Mouse (Mus musculus) CH12.LX (cell line): ENCODE data around the gene Tpcn1. TPM values are rescaled to one million over a fixed set of nuclear protein-coding genes. Genes with fewer than 3 reads are reported as not detected.

Experiments used
- DNase-seq: peaks from one replicate; pipeline ENCODE4 v3.0.0-alpha.2; 2013; ENCODE audit errors: extremely low read depth
- H3K27ac ChIP-seq: 2 replicates; pipeline ENCODE4 v1.5.1; 2012; ENCODE audit warnings: low read depth, mild to moderate bottlenecking, control low read depth, moderate library complexity; ENCODE audit not compliant: insufficient read depth
- H3K27me3 ChIP-seq: replicated peaks from 2 replicates; pipeline ENCODE3; 2012; ENCODE audit warnings: inconsistent platforms
- H3K36me3 ChIP-seq, 2 experiments: replicated peaks in 1 of 2; 2 replicates each; pipeline versions ENCODE3 to v1.6.1; 2012; ENCODE audit warnings: inconsistent platforms in 1 of 2, low read length in 1 of 2, mild to moderate bottlenecking in 1 of 2, mixed read lengths in 1 of 2, moderate library complexity in 1 of 2; ENCODE audit not compliant: control insufficient read depth in 1 of 2, insufficient read depth in 1 of 2
- H3K4me1 ChIP-seq, 2 experiments: 2 replicates each; pipeline ENCODE4 v1.6.1; 2012; ENCODE audit warnings: inconsistent platforms in 1 of 2, moderate library complexity in 1 of 2; ENCODE audit not compliant: insufficient read depth in 2 of 2, control insufficient read depth in 1 of 2
- H3K4me2 ChIP-seq: 2 replicates; pipeline ENCODE4 v1.6.1; 2012; ENCODE audit warnings: low read depth, mild to moderate bottlenecking, control low read depth; ENCODE audit not compliant: poor library complexity, insufficient read depth, severe bottlenecking
- H3K4me3 ChIP-seq, 3 experiments: fragments of 150-350 bp in 1 of 3; sonication (generic) in 1 of 3; replicated peaks in 1 of 3; 2 replicates each; pipeline versions ENCODE3 to v1.5.1; 2011 to 2012; ENCODE audit warnings: low read depth in 2 of 3, low read length in 2 of 3, mild to moderate bottlenecking in 2 of 3, moderate library complexity in 2 of 3, control low read depth in 1 of 3, improper control_type of control experiment in 1 of 3, inconsistent platforms in 1 of 3, mixed read lengths in 1 of 3; ENCODE audit not compliant: poor library complexity in 1 of 3
- H3K79me2 ChIP-seq: replicated peaks from 2 replicates; pipeline ENCODE4 v1.6.1; 2012; ENCODE audit warnings: mild to moderate bottlenecking, moderate library complexity; ENCODE audit not compliant: control insufficient read depth, poor library complexity, insufficient read depth, severe bottlenecking; ENCODE audit errors: extremely low read depth
- H3K9ac ChIP-seq: 2 replicates; pipeline ENCODE4 v1.6.1; 2012; ENCODE audit warnings: low read depth, mild to moderate bottlenecking, control low read depth, moderate library complexity; ENCODE audit not compliant: insufficient read depth
- H3K9me3 ChIP-seq: replicated peaks from 2 replicates; pipeline ENCODE3; 2012; ENCODE audit warnings: low read length, inconsistent platforms, mixed read lengths
- CHD1 ChIP-seq: IDR thresholded peaks from 2 replicates; pipeline ENCODE4 v1.6.1; 2012; ENCODE audit warnings: low read depth, low read length, improper control_type of control experiment, inconsistent platforms
- CHD2 ChIP-seq: IDR thresholded peaks from 2 replicates; pipeline ENCODE4 v1.6.1; 2011; ENCODE audit warnings: low read length, improper control_type of control experiment
- CTCF ChIP-seq, 2 experiments: IDR thresholded peaks in 1 of 2; conservative IDR thresholded peaks in 1 of 2; 2 replicates each; pipeline ENCODE4 v1.5.1; 2011 to 2012; ENCODE audit warnings: low read depth in 2 of 2, low read length in 2 of 2, improper control_type of control experiment in 1 of 2, inconsistent platforms in 1 of 2, mild to moderate bottlenecking in 1 of 2, moderate library complexity in 1 of 2
- ELF1 ChIP-seq: IDR thresholded peaks from 2 replicates; pipeline ENCODE4 v1.6.1; 2014; ENCODE audit warnings: low read depth, mild to moderate bottlenecking, inconsistent platforms, low read length, improper control_type of control experiment
- EP300 ChIP-seq: IDR thresholded peaks from 2 replicates; pipeline ENCODE4 v1.6.1; 2011; ENCODE audit warnings: low read length, improper control_type of control experiment
- HCFC1 ChIP-seq: IDR thresholded peaks from 2 replicates; pipeline ENCODE4 v1.6.1; 2012; ENCODE audit warnings: low read depth, mild to moderate bottlenecking, inconsistent platforms, low read length, improper control_type of control experiment
- JUND ChIP-seq: conservative IDR thresholded peaks from 2 replicates; pipeline ENCODE4 v1.6.1; 2011; ENCODE audit warnings: low read depth, low read length, improper control_type of control experiment
- KAT2A ChIP-seq: IDR thresholded peaks from 2 replicates; pipeline ENCODE4 v1.6.1; 2012; ENCODE audit warnings: low read length, improper control_type of control experiment, inconsistent platforms; ENCODE audit not compliant: insufficient replicate concordance
- MAFK ChIP-seq: IDR thresholded peaks from 2 replicates; pipeline ENCODE4 v1.6.1; 2011; ENCODE audit warnings: low read length, improper control_type of control experiment; ENCODE audit not compliant: insufficient replicate concordance
- MAZ ChIP-seq: IDR thresholded peaks from 2 replicates; pipeline ENCODE4 v1.6.1; 2012; ENCODE audit warnings: low read depth, mild to moderate bottlenecking, inconsistent platforms, low read length, improper control_type of control experiment, moderate library complexity
- MEF2A ChIP-seq: IDR thresholded peaks from 2 replicates; pipeline ENCODE4 v1.6.1; 2014; ENCODE audit warnings: low read depth, mild to moderate bottlenecking, inconsistent platforms, low read length, improper control_type of control experiment, borderline replicate concordance
- MYC ChIP-seq: IDR thresholded peaks from 2 replicates; pipeline ENCODE4 v1.6.1; 2011; ENCODE audit warnings: low read depth, mild to moderate bottlenecking, improper control_type of control experiment, low read length
- NRF1 ChIP-seq: IDR thresholded peaks from 2 replicates; pipeline ENCODE4 v1.6.1; 2014; ENCODE audit warnings: low read depth, mild to moderate bottlenecking, inconsistent platforms, low read length, improper control_type of control experiment, moderate library complexity
- POLR2A ChIP-seq: IDR thresholded peaks from 2 replicates; pipeline ENCODE4 v1.6.1; 2011; ENCODE audit warnings: low read depth, mild to moderate bottlenecking, improper control_type of control experiment, low read length
- POLR2AphosphoS2 ChIP-seq: IDR thresholded peaks from 2 replicates; pipeline ENCODE4 v1.6.1; 2011; ENCODE audit warnings: low read depth, low read length, improper control_type of control experiment
- SMC3 ChIP-seq: IDR thresholded peaks from 2 replicates; pipeline ENCODE4 v1.6.1; 2011; ENCODE audit warnings: low read depth, low read length, improper control_type of control experiment
- TBP ChIP-seq: conservative IDR thresholded peaks from 2 replicates; pipeline ENCODE4 v1.6.1; 2011; ENCODE audit warnings: low read depth, low read length, improper control_type of control experiment
- USF2 ChIP-seq: conservative IDR thresholded peaks from 2 replicates; pipeline ENCODE4 v1.6.1; 2011; ENCODE audit warnings: low read depth, low read length, improper control_type of control experiment
- ZC3H11A ChIP-seq: IDR thresholded peaks from 2 replicates; pipeline ENCODE4 v1.6.1; 2012; ENCODE audit warnings: low read depth, mild to moderate bottlenecking, inconsistent platforms, low read length, improper control_type of control experiment
- ZMIZ1 ChIP-seq: IDR thresholded peaks from 2 replicates; pipeline ENCODE4 v1.6.1; 2012; ENCODE audit warnings: low read depth, mild to moderate bottlenecking, inconsistent platforms, low read length, improper control_type of control experiment
- dilution Hi-C: fragments of 300-500 bp; cut with MboI; formaldehyde crosslinking; loops from 2 replicates; pipeline ENCODE4 v1.14.3; 2020; ENCODE audit warnings: low sequenced_read_pairs; ENCODE audit not compliant: extremely low pct_unique_long_range_greater_than_20kb, extremely low pct_ligation_motif_present
- in situ Hi-C: fragments of 300-500 bp; cut with MboI; formaldehyde crosslinking; loops from 3 replicates; pipeline ENCODE4 v1.14.3; 2019; ENCODE audit warnings: low sequenced_read_pairs, low pct_ligation_motif_present, low pct_unique_long_range_greater_than_20kb, mixed read lengths
- polyA plus RNA-seq: library from polyadenylated mRNA; unstranded; fragments of >175 nt; gene quantifications from 2 replicates; pipeline ENCODE4 v1.2.1, GENCODE M21; 2012; ENCODE audit warnings: low read depth; ENCODE audit not compliant: insufficient read length
- total RNA-seq, 2 experiments: library from RNA; depleted of rRNA; stranded (reverse); fragments of 300-350 nt in 1 of 2; fragments of >200 nt in 1 of 2; gene quantifications; 2 replicates each; pipeline ENCODE4 v1.2.3; 2012 to 2014

Tpcn1 gene
- total and polyA plus RNA-seq, 3 experiments: 0.90 to 5.4 (median 2.2) TPM

GRCm38 (mm10) chr5:120515451-120515850 lies 73.0 kb downstream of the Tpcn1 start:
- TF ChIP-seq TBP (no peak), MEF2A (no peak), HCFC1 (no peak), MAZ (no peak), MAFK (no peak), POLR2AphosphoS2 (no peak)
- DNase-seq: no peak
- H3K79me2 ChIP-seq: no peaks in the 10 kb centered on the region
- H3K4me2 ChIP-seq: no peak overlapping the region
- H3K27ac ChIP-seq: no peak overlapping the region
- dilution Hi-C loops (no loop called here), in situ Hi-C loops (loop anchor here (5.0 to 25.0 kb wide), 2 partner anchors 92 to 197 kb away; partner anchors contain the start of gene Dtx1)
- no peaks in the 10 kb centered on the region for H3K9me3 ChIP-seq
- peaks cover 23 to 69% of the 10 kb centered on the region in 2 experiments for H3K4me1 ChIP-seq
- peaks cover 0 to 27% of the 10 kb centered on the region in 2 experiments for H3K36me3 ChIP-seq
- no peak overlapping the region for H3K9ac ChIP-seq
- H3K4me3 ChIP-seq: no peak overlapping the region
- H3K27me3 ChIP-seq: no peaks in the 10 kb centered on the region

- no peak overlapping the region for H3K4me3 ChIP-seq
- peaks cover 26 to 75% of the 10 kb centered on the region in 2 experiments for H3K4me1 ChIP-seq
Observed at GRCm38 (mm10) chr5:120514754-120515153, 73.7 kb downstream of the Tpcn1 start.

GRCm38 (mm10) chr5:120514031-120514677 lies 74.3 kb downstream of the Tpcn1 start:
- Histone ChIP-seq H3K27me3 (no peaks in the 10 kb centered on the region), H3K79me2 (no peaks in the 10 kb centered on the region), H3K4me1 (peaks cover 26 to 75% of the 10 kb centered on the region in 2 experiments), H3K4me3 (no peak overlapping the region), H3K9ac (no peak overlapping the region), H3K27ac (no peak overlapping the region), H3K4me2 (no peak overlapping the region), H3K9me3 (peaks cover 4% of the 10 kb centered on the region), H3K36me3 (peaks cover 0 to 16% of the 10 kb centered on the region in 2 experiments)
- dilution Hi-C loops: no loop called here
- in situ Hi-C loops: loop anchor here (25.0 kb wide), 1 partner anchor 198 kb away; the partner anchor contains the start of gene Dtx1
- no peak for TF ChIP-seq ELF1
- no peak for TF ChIP-seq NRF1
- TF ChIP-seq ZC3H11A: no peak
- no peak for TF ChIP-seq ZMIZ1
- TF ChIP-seq CHD2: no peak
- no peak for TF ChIP-seq MYC
- no peak for TF ChIP-seq EP300
- TF ChIP-seq JUND: no peak
- TF ChIP-seq MAFK: no peak
- TF ChIP-seq MAZ: no peak
- TF ChIP-seq CTCF (conservative IDR thresholded peaks at IDR 0.05 in 1 of 2, IDR thresholded peaks at IDR 0.05 in 1 of 2; ENCODE audit: low read depth in 2 of 2, low read length in 2 of 2): no peak
- DNase-seq: no peak

More at GRCm38 (mm10) chr5:120514754-120515153, 73.7 kb downstream of the Tpcn1 start:
- TF ChIP-seq SMC3 (no peak), EP300 (no peak), MAFK (no peak), TBP (no peak), USF2 (no peak), KAT2A (no peak), CHD1 (no peak), POLR2A (no peak)
- TF ChIP-seq, all 38 proteins: peak for 0
- no peak overlapping the region for H3K9ac ChIP-seq
- dilution Hi-C loops: no loop called here
- DNase-seq: no peak
- H3K79me2 ChIP-seq: no peaks in the 10 kb centered on the region
- no peaks in the 10 kb centered on the region for H3K9me3 ChIP-seq
- H3K4me2 ChIP-seq: no peak overlapping the region
- in situ Hi-C loops: loop anchor here (5.0 to 25.0 kb wide), 2 partner anchors 93 to 198 kb away; partner anchors contain the start of gene Dtx1
- no peak overlapping the region for H3K27ac ChIP-seq
- peaks cover 0 to 21% of the 10 kb centered on the region in 2 experiments for H3K36me3 ChIP-seq
- no peaks in the 10 kb centered on the region for H3K27me3 ChIP-seq
